Mouse (Mus musculus) layer of hippocampus, adult 18-20 months (tissue): ENCODE measurements around the gene Stat5a. TPM values are rescaled to one million over a fixed set of nuclear protein-coding genes. Genes with fewer than 3 reads are reported as not detected.

ENCODE experiments used
- DNase-seq, 2 experiments: peaks; one replicate each; pipeline ENCODE4 v3.0.0; 2022; ENCODE audit warnings: low spot score in 2 of 2
- total RNA-seq, 2 experiments: library from RNA; stranded (reverse); gene quantifications; 2 replicates each; pipeline ENCODE4 v1.2.3; 2021

Stat5a gene
- total RNA-seq, 2 experiments from 2014 or later, result 1.1 to 1.8 TPM

DNA sequence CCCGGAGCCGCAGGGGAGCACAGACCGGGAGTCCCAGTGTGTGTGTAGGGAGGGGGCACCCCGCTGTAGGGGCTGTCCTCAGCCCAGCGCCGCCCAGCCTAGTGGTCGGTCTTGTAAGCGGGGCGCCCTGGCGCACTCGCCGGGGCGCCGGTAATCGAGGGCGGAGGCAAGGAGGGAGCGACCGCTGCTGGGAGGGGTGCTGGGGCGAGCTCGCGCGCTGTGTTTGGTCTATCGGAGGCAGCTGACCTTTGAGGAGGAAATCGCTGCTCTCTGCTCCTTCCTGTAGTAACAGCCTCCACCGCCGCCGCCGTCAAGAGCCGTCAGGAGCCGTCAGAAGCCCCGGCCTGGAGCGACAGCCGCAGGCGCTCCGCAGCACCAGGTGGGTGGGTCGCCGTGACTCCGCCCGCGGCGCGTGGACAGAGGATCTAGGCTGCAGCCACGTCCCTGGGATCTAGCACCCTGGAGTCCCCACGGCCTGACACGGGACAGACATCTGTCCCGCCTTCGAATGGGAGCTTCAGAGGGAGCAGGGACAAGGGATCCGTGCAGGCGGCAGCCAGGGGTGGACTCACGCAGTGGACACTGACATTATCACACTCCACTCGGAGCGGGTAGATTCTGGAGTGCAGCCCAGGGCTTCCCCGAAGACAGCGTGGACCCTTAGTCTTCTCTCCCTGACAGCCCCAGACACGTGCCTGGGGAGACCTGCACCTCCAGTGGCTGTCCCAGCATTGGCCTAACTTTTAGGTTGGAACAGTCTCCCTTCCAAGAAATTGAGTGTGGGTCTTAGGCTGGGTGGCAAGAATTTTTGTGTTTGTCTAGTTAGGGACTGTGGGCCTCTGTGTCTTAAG lies 1.3 kb downstream of the Stat5a start:
- peak in 1 of 2 experiments; percentile 12 for DNase-seq

DNA sequence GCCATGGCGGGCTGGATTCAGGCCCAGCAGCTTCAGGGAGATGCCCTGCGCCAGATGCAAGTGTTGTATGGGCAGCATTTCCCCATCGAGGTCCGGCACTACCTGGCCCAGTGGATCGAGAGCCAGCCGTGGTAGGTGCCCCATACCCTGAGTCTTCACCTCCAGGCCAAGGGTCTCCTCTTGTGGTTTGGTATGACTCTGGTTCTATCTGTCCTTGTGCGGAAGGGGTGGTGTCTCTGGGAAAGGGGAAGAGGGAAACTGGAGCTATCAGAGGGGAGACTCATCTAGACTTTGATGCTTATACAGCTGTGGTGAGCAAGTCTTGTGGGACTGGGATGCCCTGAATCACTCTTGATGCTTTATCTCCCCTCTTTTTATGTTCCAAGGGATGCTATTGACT lies 2.2 kb downstream of the Stat5a start:
- no peak for DNase-seq

DNA sequence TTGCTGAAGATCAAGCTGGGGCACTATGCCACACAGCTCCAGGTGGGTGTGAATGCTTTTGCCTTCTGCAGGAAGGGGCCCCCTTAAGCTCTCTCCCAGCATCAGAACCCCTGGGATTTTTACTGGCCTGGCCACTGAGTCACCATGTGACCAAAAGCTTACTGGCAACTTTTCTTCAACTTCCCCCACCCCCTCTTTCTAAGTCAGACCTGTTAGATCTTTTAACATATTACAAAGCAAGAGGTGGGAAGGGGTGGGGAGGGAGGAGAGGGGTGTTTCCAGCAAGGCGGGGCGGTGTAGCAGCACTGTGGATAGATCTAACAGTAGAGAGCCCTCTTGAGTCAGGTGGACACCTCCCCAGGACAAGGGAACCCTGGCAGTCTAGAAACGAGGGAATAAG lies 2.7 kb downstream of the Stat5a start:
- DNase-seq, result no peak

DNA sequence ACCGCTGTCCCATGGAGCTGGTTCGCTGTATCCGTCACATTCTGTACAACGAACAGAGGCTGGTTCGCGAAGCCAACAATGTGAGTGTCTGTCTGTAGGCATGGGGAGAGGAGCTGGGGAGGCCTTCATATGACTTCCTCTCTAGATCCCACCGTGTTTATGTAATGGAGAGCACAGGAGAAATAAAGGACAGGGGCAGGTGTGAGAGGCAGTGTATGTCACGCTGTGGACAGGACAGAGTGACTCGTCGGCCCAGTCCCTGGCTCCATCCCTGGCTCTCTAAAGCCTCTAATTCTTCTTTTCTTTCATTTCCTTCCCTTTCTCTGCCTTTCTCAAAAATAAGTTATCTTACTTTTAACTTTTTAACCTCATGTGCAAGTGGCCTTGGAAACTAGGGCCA lies 4.0 kb downstream of the Stat5a start:
- DNase-seq, result no peak

DNA sequence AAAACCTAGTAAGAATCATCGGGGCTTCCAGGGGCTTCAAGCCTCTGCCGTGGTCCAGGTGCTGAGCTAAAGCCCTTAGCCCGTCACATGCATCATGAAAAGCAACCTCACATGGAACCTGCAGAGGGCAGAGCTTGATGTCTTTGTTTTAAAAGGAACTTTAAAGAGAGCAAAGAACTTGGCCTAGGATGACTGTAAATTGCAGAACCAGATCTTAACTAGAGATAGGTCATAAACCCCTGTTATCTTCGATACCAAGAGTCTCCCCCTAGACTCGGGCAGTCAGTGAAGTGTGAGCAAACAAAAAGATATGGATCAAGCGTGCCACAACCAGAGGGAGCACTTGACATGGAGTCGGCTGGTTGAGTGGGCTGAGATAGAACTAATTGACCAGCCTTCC lies 6.5 kb downstream of the Stat5a start:
- no peak for DNase-seq

DNA sequence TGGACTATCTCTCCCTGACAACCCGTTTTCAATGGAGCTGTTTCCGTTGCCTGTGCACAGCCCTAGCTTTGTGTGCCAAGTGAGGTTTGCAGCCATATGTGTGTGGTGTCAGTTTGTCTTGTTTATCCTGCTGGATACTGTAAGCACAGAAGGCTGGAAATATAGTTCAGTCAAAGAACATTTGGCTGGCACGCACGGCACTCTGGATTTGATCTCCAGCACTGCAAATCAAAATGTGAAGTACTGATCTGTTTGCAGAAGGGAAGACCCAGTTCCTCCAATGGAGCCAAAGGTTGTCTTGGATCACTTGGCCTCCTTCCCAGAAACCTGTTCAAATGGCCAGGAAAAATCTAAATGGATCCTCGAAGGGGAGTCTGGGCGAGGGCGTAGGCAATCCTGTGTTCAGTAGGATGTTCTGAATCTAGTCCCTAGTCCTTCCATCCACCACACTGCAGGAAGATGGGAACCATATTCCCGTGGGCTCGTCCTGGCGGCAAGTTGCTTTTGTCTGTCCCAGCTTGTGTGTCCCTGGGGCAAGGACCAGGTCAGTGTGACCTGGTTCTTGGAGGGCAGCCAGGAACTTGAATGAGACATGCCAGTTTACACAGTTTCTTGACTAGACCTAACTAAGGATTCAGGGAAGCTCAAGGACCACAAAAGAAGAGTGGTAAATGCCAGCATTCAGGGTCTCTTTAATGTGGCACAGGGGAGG lies 11.3 kb downstream of the Stat5a start:
- DNase-seq, result peak; percentile 55 to 88

DNA sequence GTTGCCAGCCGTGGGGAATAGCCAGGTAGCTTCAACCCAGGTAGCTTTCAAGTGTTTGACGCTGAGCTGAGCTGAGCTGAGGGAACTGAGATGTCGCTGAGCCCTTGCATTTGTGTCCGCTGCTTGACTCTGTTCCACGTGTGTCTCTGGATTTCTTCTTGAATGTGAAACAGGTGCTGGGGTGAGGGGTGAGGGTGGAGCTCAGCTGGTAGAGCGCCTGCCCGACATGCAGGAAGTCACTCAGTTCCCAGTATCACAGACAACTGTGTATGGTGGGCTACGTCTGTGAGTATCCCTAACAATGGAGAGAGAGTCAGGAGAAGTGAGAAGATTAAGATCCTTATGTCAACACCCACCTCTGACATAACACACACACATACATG lies 11.8 kb downstream of the Stat5a start:
- DNase-seq, result no peak

DNA sequence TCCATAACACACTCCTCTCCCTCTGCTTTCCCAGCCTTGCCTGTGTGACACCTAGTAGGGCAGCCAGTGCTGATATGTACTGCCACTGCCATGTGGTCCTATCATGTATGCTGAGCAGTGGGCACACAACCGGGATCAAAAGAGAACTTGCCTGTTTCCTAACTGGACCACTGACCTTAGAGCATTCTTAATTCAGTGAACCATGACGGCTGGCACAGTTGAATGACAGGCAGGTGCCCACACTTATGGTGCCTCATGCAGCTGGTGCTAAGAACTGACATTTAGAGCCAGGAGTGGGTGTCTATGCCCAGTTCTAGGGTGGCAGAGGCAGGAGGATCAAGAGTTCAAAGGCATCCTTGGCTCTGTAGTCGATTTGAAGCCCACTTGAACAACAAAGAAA lies 16.6 kb downstream of the Stat5a start:
- DNase-seq, result no peak

DNA sequence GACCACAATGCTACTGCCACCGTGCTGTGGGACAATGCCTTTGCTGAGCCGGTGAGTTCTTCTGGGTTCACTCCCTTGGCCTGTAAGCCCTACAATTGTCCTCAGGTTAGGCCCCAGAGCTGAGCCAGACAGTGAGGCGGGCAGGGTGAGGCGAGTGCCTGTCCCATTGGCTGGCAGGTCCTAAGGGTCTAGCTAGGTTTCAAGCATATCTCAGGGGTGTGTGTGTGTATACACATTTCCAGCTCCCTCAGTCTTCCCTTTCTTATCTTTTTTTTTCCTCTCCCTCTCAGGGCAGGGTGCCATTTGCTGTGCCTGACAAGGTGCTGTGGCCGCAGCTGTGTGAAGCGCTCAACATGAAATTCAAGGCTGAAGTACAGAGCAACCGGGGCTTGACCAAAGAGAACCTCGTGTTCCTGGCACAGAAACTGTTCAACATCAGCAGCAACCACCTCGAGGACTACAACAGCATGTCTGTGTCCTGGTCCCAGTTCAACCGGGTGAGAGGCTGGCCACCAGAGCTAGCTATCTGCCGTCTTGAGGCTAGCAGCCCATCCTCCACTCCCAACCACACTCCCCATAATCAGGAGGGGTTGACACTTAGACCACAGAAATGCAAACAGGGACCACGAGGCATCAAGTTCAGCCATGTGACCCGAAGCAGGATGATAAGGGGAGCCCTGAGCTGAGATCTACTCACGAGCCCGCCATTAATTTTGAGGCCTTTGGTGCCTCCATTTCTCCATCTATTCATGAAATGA lies 20.3 kb downstream of the Stat5a start:
- DNase-seq, result no peak

DNA sequence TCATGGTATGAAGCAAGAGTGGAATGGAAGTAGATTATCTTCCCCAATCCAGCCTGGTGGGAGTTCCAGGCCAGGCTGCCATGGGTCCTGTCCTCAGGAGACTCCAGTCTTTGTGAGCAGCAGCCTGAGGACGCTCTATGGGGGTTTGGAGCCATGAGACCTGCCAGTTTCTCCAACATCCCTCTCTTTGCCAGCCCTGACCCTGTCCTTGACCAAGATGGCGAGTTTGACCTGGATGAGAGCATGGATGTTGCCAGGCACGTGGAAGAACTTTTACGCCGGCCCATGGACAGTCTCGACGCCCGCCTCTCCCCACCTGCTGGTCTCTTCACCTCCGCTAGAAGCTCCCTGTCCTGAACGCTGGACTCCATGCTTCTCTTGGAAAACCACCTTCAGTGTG lies 24.5 kb downstream of the Stat5a start:
- no peak for DNase-seq

DNA sequence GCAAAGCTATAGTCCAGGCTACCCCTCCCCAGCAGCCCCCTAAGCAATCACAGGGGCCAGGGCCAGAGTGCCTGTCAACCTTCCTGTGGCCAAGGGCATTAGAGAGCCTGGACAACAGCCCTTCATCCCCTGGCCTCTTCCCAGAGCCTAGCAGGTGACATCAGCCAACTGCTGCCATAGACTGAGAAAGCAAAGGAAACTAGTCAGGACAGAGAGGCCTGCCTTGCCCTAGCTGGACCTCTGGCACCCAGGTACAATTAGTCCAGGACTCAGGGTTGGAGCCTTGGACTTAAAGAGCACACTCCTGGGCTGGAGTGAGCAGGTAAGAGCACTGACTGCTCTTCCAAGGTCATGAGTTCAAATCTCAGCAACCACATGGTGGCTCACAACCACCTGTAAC lies 26.3 kb downstream of the Stat5a start:
- no peak for DNase-seq

DNA sequence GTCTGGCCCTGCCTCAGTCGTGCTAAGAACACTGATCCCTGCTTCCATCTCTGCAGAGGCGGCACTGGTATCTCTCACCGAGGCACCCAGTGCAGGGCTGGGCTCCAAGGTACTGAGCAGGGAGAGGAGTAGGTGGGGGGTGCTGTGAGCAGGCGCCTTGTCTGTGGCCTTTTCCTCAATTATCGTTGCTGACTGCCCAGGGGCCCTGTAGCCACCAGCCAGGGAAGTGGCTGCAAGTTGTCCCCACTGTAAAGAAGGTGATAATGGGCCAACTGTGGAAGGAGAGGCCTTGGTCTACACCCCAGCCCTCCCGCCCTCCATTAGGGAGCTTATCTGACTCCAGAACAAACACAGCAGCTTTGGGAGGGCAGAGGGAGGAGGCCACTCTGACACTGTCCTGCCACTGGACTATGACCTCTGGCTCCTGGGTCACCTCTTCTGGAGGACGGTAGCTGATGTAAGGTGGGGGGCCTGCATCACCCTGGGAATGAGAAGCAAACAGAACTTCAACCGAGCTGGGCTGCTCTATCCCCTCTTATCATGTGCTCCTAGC lies 27.1 kb downstream of the Stat5a start:
- DNase-seq, result no peak

DNA sequence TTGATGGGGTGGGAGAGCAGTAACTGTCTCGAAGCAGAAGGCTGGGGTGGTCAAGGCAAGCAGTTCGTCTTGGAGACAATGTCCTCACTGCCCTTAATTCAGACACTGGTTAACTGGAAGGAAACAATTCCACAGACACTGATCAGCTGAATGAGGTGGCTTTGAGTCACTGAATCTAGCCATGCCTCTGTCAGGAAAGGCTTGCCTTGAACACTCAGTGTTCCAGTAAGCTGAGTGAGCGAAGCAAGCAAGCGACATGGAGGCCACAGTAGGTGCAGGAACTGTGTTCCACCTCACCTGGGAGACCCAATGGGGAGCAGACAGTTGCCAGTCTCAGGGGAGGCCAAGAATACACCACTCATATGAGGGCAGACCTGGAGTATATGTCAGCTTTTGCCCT lies 28.1 kb downstream of the Stat5a start:
- no peak for DNase-seq

DNA sequence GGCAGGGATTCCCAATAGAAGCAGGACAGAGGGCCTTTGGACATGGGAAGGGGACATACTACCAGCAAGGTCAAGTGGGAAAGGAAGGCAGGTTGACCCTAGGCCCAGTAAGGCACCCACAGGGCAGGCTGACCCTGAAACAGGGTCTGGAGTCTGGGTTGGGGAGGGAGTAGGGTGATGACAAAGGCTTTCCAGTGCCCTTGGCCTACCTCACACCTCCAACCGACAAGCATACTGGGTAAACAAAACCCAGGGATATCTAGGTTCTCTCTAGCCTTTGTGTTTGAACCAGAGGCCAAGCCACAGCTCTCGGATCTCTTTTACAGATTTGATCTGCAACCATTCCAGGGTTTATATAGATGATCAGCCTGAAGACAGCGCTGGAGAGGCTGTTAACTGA lies 28.6 kb downstream of the Stat5a start:
- no peak for DNase-seq

DNA sequence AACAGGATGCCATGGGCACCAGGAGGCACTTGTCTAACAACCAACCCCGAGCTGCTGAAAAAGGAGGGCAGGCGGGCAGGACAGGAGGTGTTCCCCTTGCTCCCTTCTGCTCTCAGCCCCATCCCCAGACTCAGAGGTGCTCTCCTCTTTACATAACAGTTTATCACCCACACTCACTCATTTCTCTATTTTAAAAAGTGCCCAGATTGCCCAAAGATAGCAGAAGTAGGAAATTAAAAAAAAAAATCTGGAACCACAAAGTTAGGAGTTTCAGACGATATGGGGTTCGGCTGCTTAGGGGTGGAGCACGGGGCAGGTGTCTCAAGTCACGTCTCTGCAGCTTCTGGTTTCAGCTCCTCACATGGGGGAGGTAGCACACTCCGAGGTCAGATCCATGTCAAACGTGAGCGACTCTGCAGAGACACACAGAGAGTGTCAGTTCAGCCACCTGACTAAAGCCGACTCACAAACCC lies 29.2 kb downstream of the Stat5a start:
- DNase-seq, result no peak

DNA sequence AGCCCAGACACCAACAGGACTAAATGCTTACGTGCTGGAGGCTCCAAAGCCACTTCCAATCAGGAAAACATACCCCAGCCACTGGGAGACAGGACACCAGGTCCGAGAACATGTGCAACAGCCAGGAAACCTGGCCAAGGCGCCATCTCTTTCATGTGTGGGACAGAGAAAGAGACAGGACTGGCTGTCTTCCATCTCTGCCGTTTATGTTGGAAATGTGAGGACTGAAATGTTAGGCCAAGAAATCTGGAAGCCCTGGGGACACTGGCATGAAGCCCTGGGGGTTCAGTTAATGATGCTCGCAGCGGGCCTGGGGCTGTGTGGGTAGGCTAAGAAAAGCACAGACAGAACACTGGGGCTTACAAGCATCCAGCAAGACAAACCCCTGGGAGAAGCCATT lies 31.3 kb downstream of the Stat5a start:
- DNase-seq, result no peak

DNA sequence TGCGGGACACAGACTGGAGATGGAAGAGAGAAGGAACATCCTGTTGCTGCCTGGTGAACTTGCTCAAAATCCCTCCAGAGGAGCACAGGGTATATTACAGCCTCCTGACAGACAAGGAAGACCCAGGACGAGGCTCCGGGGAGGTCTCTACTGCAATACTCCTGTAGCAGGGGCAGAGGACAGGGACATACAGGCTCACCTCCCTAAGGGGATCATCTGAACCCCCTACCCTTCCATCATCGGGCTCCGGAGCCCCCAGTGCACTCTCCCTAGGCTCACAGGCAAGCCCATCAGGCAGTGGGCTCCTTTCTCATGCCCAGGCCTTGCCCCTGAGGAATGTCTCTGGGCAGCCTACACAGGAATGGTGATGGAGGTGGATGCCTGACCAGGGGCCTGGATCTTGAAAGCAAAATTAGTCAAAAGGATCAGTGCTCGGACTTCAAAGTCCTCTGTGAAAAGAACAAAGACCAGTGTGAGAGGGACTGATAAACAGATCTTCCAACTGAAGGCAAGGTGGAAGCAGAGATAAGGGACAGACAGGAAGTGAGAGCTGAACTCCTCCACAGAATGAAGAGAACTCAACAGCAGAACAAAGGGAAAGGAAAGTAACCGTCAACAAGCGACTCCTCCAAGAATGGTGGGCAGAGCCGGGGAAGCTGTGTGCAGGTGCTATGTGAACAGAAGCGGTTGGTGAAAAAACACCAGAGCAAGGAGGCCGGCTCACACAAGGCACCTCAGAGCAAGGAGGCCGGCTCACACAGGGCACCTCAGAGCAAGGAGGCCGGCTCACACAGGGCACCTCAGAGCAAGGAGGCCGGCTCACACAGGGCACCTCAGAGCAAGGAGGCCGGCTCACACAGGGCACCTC lies 32.3 kb downstream of the Stat5a start:
- no peak for DNase-seq

DNA sequence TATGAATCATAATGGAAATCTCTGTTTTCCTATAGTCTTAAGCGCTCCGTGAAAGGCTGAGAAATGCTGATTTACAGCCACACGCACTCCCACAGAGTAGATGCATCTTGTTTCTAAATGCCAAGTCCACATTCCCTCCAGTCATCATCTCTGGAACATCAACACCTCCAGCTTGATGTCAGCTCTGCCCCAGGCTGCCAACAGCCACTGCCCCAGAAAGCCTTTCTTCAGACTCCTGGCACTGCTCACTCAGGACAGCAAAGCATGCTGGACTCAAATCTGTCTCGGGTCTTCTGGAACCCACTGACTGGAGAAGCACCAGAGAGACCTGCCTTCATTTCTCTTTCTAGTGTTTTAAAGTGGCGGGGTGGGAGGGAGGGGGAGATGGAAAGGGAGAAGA lies 33.3 kb downstream of the Stat5a start:
- DNase-seq, result no peak

DNA sequence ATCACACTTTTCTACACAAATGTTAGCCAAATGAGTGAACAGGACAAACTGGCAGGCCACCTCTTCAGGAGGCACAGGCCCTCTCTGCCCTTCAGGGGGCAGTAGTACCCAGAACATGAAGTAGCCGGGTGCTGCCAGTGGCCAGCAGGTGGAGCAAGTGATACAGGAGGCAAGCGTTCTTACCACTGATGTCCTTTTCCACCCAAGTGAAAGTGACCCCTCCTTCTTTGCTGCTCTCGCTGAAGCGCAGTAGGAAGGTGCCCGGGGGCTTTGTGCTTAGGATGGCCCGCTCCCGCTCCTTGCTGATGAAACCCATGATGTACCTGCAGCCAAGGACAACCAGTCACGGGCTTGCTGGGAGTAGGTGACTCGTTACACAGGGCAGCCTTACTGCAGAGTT lies 34.3 kb downstream of the Stat5a start:
- peak; percentile 83 to 93 for DNase-seq

DNA sequence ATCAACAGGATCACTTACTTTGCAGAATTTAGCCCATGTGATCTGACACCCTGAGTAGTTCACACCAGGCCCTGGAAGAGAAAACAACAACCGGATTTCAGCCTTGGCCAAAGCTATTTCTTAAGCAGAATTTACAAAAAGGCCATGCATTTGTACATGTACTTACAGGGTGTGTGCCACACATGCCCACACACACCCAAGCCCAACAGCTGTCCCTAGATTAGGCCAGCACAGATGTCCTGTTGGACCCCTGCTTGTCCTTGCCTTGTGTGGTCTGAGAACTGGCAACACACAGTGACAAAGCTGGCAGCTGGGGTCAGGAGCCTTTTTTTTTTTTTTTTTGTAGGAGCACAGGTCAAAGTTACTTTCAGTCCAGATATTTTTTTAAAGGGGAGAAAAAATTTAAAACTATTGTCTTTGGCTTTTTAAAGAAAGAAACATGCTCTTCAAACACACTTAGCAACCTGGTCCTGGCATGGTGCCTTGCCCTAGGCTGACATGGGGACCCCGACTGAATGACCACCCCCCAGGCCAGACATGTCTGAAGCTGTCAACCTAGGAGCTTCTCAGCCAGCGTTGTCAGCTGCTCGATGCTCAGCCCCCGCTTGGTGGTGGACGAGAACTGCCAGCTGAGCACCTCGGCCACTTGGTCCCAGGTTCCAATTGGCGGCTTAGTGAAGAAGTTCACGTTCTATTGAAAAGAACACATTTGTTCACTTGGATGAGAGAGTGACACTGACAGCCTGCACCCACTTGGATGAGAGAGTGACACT lies 35.2 kb downstream of the Stat5a start:
- DNase-seq, result no peak
